Mouse (Mus musculus) liver, postnatal 0 days (tissue): ENCODE data around the gene Bbs2. TPM values are rescaled to one million over a fixed set of nuclear protein-coding genes. Genes with fewer than 3 reads are reported as not detected.

Source experiments
- ATAC-seq: fragments of 200-750 bp; cut with Nextera tagmentation; 2 replicates; pipeline ENCODE4 v1.8.0; 2017; ENCODE audit warnings: mild to moderate bottlenecking, moderate library complexity
- DNase-seq: peaks from one replicate; pipeline ENCODE4 v3.0.0-alpha.2; 2016
- H3K27ac ChIP-seq: fragments of 300-500 bp; sonication (generic); 2 replicates; pipeline ENCODE4 v1.5.1; 2014; ENCODE audit warnings: antibody characterized with exemption, moderate library complexity, mild to moderate bottlenecking, low read depth
- H3K27me3 ChIP-seq: fragments of 300-500 bp; sonication (generic); 2 replicates; pipeline ENCODE4 v1.6.1; 2014; ENCODE audit warnings: low read length, control low read depth, mixed read lengths; ENCODE audit not compliant: insufficient read depth
- H3K36me3 ChIP-seq: fragments of 300-500 bp; sonication (generic); replicated peaks from 2 replicates; pipeline ENCODE4 v1.6.1; 2014; ENCODE audit warnings: mild to moderate bottlenecking, control low read depth, low read length, moderate library complexity, mixed read lengths; ENCODE audit not compliant: insufficient read depth
- H3K4me1 ChIP-seq: fragments of 300-500 bp; sonication (generic); 2 replicates; pipeline ENCODE4 v1.6.1; 2014; ENCODE audit warnings: antibody characterized with exemption, mild to moderate bottlenecking, control low read depth; ENCODE audit not compliant: insufficient read depth
- H3K4me2 ChIP-seq: fragments of 300-500 bp; sonication (generic); 2 replicates; pipeline ENCODE4 v1.6.1; 2014; ENCODE audit warnings: low read depth, mild to moderate bottlenecking, low read length, moderate library complexity, mixed read lengths
- H3K4me3 ChIP-seq: fragments of 300-500 bp; sonication (generic); 2 replicates; pipeline ENCODE4 v1.5.1; 2014; ENCODE audit warnings: low read depth, low read length
- H3K9ac ChIP-seq: fragments of 300-500 bp; sonication (generic); replicated peaks from 2 replicates; pipeline ENCODE4 v1.6.1; 2014; ENCODE audit warnings: mild to moderate bottlenecking, moderate library complexity
- H3K9me3 ChIP-seq: fragments of 300-500 bp; sonication (generic); 2 replicates; pipeline ENCODE4 v1.6.1; 2016; ENCODE audit warnings: mild to moderate bottlenecking, control low read depth, low read length, mixed read lengths
- CTCF ChIP-seq: sonication (generic); IDR thresholded peaks from 2 replicates; pipeline ENCODE4 v1.5.1; 2016; ENCODE audit warnings: antibody characterized with exemption, low read depth
- EP300 ChIP-seq: IDR thresholded peaks from 2 replicates; pipeline ENCODE4 v1.6.1; 2016; ENCODE audit warnings: antibody characterized with exemption, low read depth, mild to moderate bottlenecking
- WGBS: fragments of 180-500 bp; shearing (Covaris S2); extraction: QIAGEN DNeasy Blood & Tissue Kit; methylation state at CpG from one replicate; pipeline ENCODE4 v1.1.7; 2014; ENCODE audit not compliant: insufficient replicate concordance; 5-methylcytosine and 5-hydroxymethylcytosine counted together
- polyA plus RNA-seq: library from polyadenylated mRNA; unstranded; fragments of >200 nt; fragmentation: Nextera tagmentation; extraction: Ambion mirVana; gene quantifications from 2 replicates; pipeline ENCODE4 v1.2.1, GENCODE M21; 2015

The Bbs2 gene
- polyA plus RNA-seq, 1 experiment from 2014 or later = 1.8 TPM

GRCm38 (mm10) chr8:94076461-94077192 lies 22.1 kb downstream of the Bbs2 start:
- DNase-seq (no peak), ATAC-seq (no peak)
- Histone ChIP-seq H3K27ac (no peak overlapping the region), H3K4me1 (no peaks in the 10 kb centered on the region), H3K4me2 (no peak overlapping the region), H3K9me3 (no peaks in the 10 kb centered on the region), H3K9ac (no peak overlapping the region), H3K36me3 (no peaks in the 10 kb centered on the region), H3K4me3 (no peak overlapping the region), H3K27me3 (no peaks in the 10 kb centered on the region)
- TF ChIP-seq CTCF = no peak
- TF ChIP-seq EP300 = no peak
- WGBS = 64% methylated on average over 12 of the region's 12 CpGs

- Histone ChIP-seq H3K9ac (no peak overlapping the region), H3K27me3 (no peaks in the 10 kb centered on the region), H3K27ac (no peak overlapping the region), H3K36me3 (peaks cover 5% of the 10 kb centered on the region; the same call in 1 of the 2 replicates), H3K4me2 (no peak overlapping the region), H3K4me1 (no peaks in the 10 kb centered on the region), H3K4me3 (no peak overlapping the region), H3K9me3 (no peaks in the 10 kb centered on the region)
- WGBS = 89% methylated on average over 7 of the region's 7 CpGs
- ATAC-seq (no peak), DNase-seq (no peak)
- TF ChIP-seq EP300 (no peak), CTCF (no peak)
These were observed 29.9 kb downstream of the Bbs2 start for GRCm38 (mm10) chr8:94068793-94069192.

DNA sequence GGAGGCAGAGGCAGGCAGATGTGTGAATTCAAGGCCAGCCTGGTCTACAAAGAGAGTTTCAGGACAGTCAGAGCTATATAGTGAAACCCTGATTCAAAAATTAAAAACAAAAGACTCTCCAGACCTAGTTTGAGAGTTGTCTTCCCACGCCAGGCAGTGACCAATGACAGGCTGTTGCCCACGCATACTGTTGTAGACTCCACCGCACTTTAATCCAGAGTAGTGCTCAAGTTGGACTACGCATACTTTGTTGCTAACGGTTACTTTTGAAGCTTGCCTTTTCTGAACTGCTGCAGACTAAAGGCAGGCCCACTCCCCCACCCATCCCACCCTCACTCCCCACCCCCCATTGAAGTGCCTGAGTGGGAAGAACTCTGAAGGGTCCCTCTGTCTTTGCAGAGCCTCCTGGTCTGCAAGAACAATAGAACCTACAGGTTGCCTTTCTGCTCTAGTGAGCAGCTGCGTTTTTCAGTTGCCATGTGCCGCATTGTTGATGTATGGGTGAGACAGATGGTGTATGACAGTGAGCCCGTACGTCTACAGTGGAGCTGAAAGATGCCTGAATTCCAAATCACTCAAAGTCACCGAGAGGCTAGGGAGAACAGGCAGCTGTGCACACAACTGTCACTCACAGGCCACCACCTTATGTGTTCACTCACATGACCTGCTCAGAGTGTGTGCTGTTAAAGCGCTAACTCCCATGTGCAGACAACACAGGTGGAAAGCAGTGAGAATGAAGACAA lies 32.4 kb downstream of the Bbs2 start:
- Histone ChIP-seq H3K27me3 (no peaks in the 10 kb centered on the region), H3K4me2 (no peak overlapping the region), H3K36me3 (peaks cover 16% of the 10 kb centered on the region; the same call in 1 of the 2 replicates), H3K4me1 (no peaks in the 10 kb centered on the region), H3K9ac (no peak overlapping the region), H3K27ac (no peak overlapping the region), H3K4me3 (no peak overlapping the region), H3K9me3 (no peaks in the 10 kb centered on the region)
- TF ChIP-seq EP300 = no peak
- TF ChIP-seq CTCF = no peak
- ATAC-seq (no peak), DNase-seq (no peak)
- WGBS = 90% methylated on average over 11 of the region's 11 CpGs

- 66% methylated on average over 6 of the region's 6 CpGs for WGBS
- DNase-seq = peak; percentile 62
- no peaks in the 10 kb centered on the region for H3K9me3 ChIP-seq
These were observed 41.4 kb downstream of the Bbs2 start for GRCm38 (mm10) chr8:94057157-94057854.

DNA sequence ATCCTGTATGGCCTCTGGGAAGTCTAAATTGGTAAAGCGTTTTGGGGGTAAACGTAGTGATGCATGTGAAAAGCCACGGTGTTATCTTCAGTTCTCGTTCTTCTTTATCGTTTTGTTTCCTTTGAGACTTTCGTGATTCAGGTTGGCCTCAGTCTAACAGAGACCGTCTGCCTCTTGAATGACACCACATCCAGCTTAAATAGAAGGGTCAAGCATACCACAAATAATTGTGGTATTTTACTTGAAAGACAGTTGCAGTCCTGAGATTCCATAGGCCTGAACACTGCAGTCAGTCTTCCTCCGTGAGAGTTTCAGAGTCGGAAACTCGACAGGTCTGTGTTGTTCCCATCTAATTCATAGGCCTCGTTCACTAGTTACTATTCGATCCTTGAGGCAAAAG lies 46.0 kb downstream of the Bbs2 start:
- ATAC-seq (no peak), DNase-seq (no peak)
- Histone ChIP-seq H3K27me3 (no peaks in the 10 kb centered on the region), H3K36me3 (peaks cover 30% of the 10 kb centered on the region), H3K9ac (no peak overlapping the region), H3K4me1 (no peaks in the 10 kb centered on the region), H3K4me3 (no peak overlapping the region), H3K4me2 (no peak overlapping the region), H3K9me3 (no peaks in the 10 kb centered on the region), H3K27ac (no peak overlapping the region)
- WGBS = 87% methylated on average over 12 of the region's 12 CpGs
- TF ChIP-seq CTCF = no peak
- TF ChIP-seq EP300 = no peak

More at GRCm38 (mm10) chr8:94057157-94057854, 41.4 kb downstream of the Bbs2 start:
- Histone ChIP-seq H3K4me1 (no peaks in the 10 kb centered on the region), H3K9ac (no peak overlapping the region), H3K27me3 (no peaks in the 10 kb centered on the region), H3K4me3 (no peak overlapping the region), H3K27ac (no peak overlapping the region), H3K36me3 (peaks cover 40% of the 10 kb centered on the region), H3K4me2 (no peak overlapping the region)
- ATAC-seq = no peak
- TF ChIP-seq EP300 = no peak
- peak; percentile 86 for TF ChIP-seq CTCF

- Histone ChIP-seq H3K4me3 (no peak overlapping the region), H3K9ac (no peak overlapping the region), H3K36me3 (peaks cover 13% of the 10 kb centered on the region), H3K4me2 (no peak overlapping the region), H3K27me3 (no peaks in the 10 kb centered on the region), H3K4me1 (no peaks in the 10 kb centered on the region), H3K9me3 (no peaks in the 10 kb centered on the region), H3K27ac (no peak overlapping the region)
- no peak for DNase-seq
- no peak for ATAC-seq
- 86% methylated on average over 2 of the region's 2 CpGs for WGBS
- no peak for TF ChIP-seq CTCF
- no peak for TF ChIP-seq EP300
These were observed 50.9 kb downstream of the Bbs2 start for GRCm38 (mm10) chr8:94047845-94048244.
